Mouse (Mus musculus) kidney, embryonic 16.5 days (tissue): Measurements from ENCODE around the gene Gm21985. TPM values are rescaled to one million over a fixed set of nuclear protein-coding genes. Genes with fewer than 3 reads are reported as not detected.

Experiments
- ATAC-seq: fragments of 200-750 bp; cut with Nextera tagmentation; 2 replicates; pipeline ENCODE4 v1.8.0; 2017; ENCODE audit warnings: moderate TSS enrichment; ENCODE audit not compliant: low FRiP score, low TSS enrichment
- H3K27ac ChIP-seq: fragments of 300-500 bp; sonication (generic); 2 replicates; pipeline ENCODE4 v1.5.1; 2014; ENCODE audit warnings: low read length
- H3K27me3 ChIP-seq: fragments of 300-500 bp; sonication (generic); 2 replicates; pipeline ENCODE4 v1.6.1; 2014; ENCODE audit warnings: low read length, control low read depth, mixed read lengths; ENCODE audit not compliant: insufficient read depth
- H3K36me3 ChIP-seq: fragments of 300-500 bp; sonication (generic); 2 replicates; pipeline ENCODE4 v1.6.1; 2014; ENCODE audit warnings: low read length, control low read depth, mixed read lengths; ENCODE audit not compliant: insufficient read depth
- H3K4me1 ChIP-seq: fragments of 300-500 bp; sonication (generic); 2 replicates; pipeline ENCODE4 v1.6.1; 2014; ENCODE audit warnings: low read length, control low read depth, mixed read lengths; ENCODE audit not compliant: insufficient read depth
- H3K4me2 ChIP-seq: fragments of 300-500 bp; sonication (generic); replicated peaks from 2 replicates; pipeline ENCODE4 v1.6.1; 2014; ENCODE audit warnings: low read depth, low read length
- H3K4me3 ChIP-seq: fragments of 300-500 bp; sonication (generic); 2 replicates; pipeline ENCODE4 v1.5.1; 2014; ENCODE audit warnings: mild to moderate bottlenecking, low read length
- H3K9ac ChIP-seq: fragments of 300-500 bp; sonication (generic); replicated peaks from 2 replicates; pipeline ENCODE4 v1.6.1; 2014; ENCODE audit warnings: low read length
- H3K9me3 ChIP-seq: fragments of 300-500 bp; sonication (generic); 2 replicates; pipeline ENCODE4 v1.6.1; 2016; ENCODE audit warnings: low read length, control low read depth
- WGBS: fragments of 180-500 bp; shearing (Covaris S2); extraction: QIAGEN DNeasy Blood & Tissue Kit; methylation state at CpG from one replicate; pipeline ENCODE4 v1.1.7; 2014; 5-methylcytosine and 5-hydroxymethylcytosine counted together
- polyA plus RNA-seq: library from polyadenylated mRNA; unstranded; fragments of >200 nt; fragmentation: Nextera tagmentation; extraction: Ambion mirVana; gene quantifications from 2 replicates; pipeline ENCODE4 v1.2.1, GENCODE M21; 2015

Gm21985 gene
- polyA plus RNA-seq, 1 experiment from 2014 or later, result not detected

DNA sequence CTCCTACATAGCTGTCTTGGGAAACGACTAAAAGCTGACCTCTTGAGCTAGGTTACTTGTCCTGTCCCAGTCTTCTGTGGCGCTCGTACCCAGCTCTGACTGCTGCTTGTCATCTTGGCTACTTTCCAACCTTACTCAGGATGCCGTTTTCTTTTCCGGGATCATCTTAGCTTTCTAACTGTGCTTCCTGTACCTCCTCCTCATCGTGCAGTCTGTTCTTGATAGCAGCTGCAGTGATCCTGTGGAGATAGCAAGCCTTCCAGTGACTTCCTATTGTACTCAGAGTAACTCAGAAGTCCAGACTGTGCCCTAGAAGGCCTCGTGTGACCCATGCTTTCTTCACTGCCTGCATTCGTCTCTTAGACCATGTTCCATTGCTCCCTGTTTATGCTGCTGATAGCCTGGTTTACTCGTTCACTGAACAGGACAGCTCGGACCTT lies 43.1 kb downstream of the Gm21985 start:
- H3K4me1 ChIP-seq, result no peaks in the 10 kb centered on the region
- 57% methylated on average over 10 of the region's 10 CpGs for WGBS
- no peak overlapping the region for H3K9ac ChIP-seq
- no peaks in the 10 kb centered on the region for H3K9me3 ChIP-seq
- H3K4me3 ChIP-seq, result no peak overlapping the region
- no peaks in the 10 kb centered on the region for H3K36me3 ChIP-seq
- H3K27ac ChIP-seq, result no peak overlapping the region
- no peaks in the 10 kb centered on the region for H3K27me3 ChIP-seq
- no peak for ATAC-seq
- H3K4me2 ChIP-seq, result no peak overlapping the region

DNA sequence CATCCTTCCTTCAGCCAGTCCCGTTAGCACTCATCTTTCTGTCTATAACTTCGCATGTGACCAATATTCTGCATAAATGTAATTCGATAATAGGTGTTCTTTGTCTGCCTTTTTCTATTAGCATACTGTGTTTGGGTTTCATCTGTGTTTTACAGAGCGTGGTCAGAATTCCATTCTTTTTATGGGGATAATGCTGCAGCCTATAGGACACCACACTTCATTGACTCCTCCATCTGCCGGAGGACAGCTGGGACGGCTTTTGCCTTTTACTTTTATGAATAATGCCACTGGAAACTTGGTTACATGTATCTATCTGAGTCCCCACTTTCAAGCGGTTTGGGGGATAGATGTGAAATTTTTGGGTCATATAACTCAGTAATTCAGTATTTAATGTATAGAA lies 49.5 kb downstream of the Gm21985 start:
- H3K27me3 ChIP-seq, result no peaks in the 10 kb centered on the region
- H3K36me3 ChIP-seq, result no peaks in the 10 kb centered on the region
- H3K9ac ChIP-seq, result no peak overlapping the region
- no peak for ATAC-seq
- H3K4me2 ChIP-seq, result no peak overlapping the region
- H3K27ac ChIP-seq, result no peak overlapping the region
- H3K9me3 ChIP-seq, result no peaks in the 10 kb centered on the region
- H3K4me1 ChIP-seq, result no peaks in the 10 kb centered on the region
- WGBS, result 83% methylated on average over 7 of the region's 7 CpGs
- no peak overlapping the region for H3K4me3 ChIP-seq

DNA sequence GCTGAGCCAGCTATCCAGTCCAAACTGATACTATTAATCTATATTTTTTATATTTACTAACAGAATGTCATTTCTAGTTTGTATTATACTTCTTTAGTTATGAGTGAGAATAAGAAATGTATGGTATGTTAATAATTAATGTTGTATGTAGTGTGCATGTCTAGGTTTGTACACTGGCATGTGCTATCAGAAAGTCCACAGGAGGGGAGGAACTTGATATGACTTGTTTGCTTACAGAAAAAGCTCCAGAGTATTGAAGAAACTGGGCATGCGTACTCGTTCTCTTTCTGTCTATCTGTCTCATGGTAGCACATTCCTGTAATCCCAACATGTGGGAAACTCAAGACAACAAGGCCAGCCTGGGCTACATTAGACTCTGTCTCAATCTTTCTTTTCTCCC lies 52.1 kb downstream of the Gm21985 start:
- Histone ChIP-seq H3K36me3 (no peaks in the 10 kb centered on the region), H3K4me2 (no peak overlapping the region), H3K4me1 (no peaks in the 10 kb centered on the region), H3K9ac (no peak overlapping the region), H3K9me3 (no peaks in the 10 kb centered on the region), H3K4me3 (no peak overlapping the region), H3K27me3 (no peaks in the 10 kb centered on the region), H3K27ac (no peak overlapping the region)
- no peak for ATAC-seq
- 87% methylated on average over 2 of the region's 2 CpGs for WGBS

DNA sequence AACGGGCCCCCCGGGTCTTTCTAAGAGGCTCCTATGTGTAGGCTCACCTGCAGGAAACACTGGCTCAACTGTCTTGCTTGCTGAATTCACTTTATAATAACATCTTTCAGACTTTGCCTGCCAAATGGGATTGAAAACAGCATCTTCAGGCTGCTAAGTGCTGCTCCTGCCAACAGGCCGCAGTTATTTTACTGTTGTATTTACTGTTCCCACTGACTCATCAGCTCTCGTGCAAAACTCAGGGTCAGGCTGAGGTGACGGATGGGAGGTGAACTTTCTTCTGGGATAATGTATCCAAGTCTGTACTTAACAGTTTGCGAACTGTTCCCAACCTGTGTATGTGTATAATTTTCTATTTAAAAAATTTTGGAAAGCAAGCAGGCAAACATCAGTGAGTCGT lies 52.8 kb downstream of the Gm21985 start:
- Histone ChIP-seq H3K9ac (no peak overlapping the region), H3K27ac (no peak overlapping the region), H3K36me3 (no peaks in the 10 kb centered on the region), H3K4me3 (no peak overlapping the region), H3K4me2 (no peak overlapping the region), H3K27me3 (no peaks in the 10 kb centered on the region), H3K9me3 (no peaks in the 10 kb centered on the region), H3K4me1 (no peaks in the 10 kb centered on the region)
- ATAC-seq, result no peak
- 68% methylated on average over 7 of the region's 7 CpGs for WGBS

DNA sequence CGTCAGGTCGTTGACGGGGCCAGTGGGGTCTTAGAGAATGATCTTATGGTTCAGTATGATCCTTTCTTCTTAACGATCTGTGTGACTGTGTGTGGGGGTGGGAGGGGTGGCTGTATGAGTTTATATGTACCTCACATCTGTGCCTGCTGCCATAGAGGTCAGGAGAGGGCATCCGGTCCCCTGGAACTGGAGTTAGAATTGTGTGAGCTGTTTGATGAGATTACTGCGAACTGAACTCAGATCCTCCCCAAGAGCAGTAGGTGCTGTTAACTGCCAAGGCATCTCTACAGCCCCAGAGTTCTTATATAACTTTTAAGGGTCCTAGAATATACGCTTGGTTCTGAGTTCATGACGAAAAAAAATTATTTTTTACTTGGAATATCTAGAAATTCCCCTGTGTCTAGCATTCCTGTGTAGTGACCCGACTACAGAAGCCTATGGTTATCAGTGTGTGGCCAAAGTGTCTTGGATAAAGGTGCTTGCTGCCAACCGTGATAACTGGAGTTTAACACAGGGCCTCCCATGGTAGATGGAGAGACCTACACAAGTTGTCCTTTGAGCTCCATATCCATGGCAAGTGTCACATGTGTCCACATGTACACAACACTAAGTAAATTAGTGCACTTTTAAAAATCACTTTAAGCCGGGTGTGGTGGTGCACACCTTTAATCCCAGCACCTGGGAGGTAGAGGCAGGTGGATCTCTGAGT lies 62.1 kb downstream of the Gm21985 start:
- H3K9ac ChIP-seq, result no peak overlapping the region
- H3K4me2 ChIP-seq, result no peak overlapping the region
- WGBS, result 68% methylated on average over 11 of the region's 11 CpGs
- 0 out of 2 replicates have a peak, but pooled peaks cover 3% of the 10 kb centered on the region for H3K4me1 ChIP-seq
- no peaks in the 10 kb centered on the region for H3K36me3 ChIP-seq
- no peaks in the 10 kb centered on the region for H3K9me3 ChIP-seq
- H3K4me3 ChIP-seq, result no peak overlapping the region
- H3K27ac ChIP-seq, result no peak overlapping the region
- no peak for ATAC-seq
- no peaks in the 10 kb centered on the region for H3K27me3 ChIP-seq

DNA sequence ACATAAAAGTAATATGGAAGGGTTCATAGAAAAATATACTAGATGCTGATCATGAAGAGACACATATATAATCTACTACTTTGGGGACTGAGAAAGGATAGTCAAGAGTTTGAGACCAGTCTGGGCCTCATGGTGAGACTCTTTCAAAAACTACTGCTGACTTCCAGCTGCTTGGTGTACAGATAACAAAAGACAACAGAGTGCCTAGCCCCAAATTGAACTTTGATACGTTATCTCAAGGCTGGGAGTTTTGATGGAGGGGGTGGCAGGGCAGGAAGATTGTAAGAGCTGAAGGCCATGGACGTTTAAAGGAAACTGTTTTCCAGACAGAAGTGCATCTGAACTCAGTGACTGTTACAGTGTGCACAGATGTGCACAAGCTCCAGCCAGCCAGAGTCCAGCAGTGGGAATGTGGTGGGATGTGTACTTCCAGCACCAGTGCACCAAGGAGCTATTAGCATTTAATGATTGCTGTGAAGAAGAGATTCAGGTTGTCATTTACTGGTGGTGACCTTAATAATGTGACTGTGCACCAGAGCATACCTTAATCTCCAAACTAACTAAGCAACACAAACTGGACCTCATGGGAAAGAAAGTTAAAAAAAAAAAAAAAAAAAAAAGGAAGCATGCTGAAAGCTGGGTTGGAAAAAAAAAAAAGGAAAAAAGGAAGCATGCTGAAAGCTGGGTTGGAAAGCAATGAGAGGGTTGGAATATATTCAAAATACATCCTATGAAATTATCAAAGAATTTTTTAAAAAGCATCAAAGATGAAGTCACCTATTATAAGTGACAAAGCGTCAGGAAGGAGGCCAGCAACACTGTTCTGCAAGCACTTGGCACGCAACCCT lies 66.2 kb downstream of the Gm21985 start:
- no peaks in the 10 kb centered on the region for H3K27me3 ChIP-seq
- 62% methylated on average over 4 of the region's 4 CpGs for WGBS

DNA sequence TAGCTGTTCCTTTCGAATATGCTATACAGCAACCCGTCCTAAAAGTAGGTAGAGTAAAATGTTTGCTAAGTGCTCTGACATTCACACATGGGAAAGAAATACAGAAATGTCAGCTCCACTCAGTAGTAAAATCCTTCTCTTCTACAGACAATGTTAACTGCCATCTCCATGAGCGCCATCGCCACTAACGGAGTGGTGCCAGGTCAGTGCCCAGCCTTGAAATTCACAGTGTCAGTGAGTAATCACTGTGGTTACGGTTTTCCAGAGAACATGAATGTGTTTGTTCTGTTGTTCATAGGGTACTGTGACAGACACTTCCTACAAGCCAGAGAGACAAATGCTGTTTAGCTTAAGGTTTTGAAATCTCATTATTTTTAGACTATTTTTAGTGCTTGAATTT lies 71.1 kb downstream of the Gm21985 start:
- 95% methylated on average over 6 of the region's 6 CpGs for WGBS
- peaks cover 20% of the 10 kb centered on the region for H3K36me3 ChIP-seq
- H3K27ac ChIP-seq, result no peak overlapping the region
- no peaks in the 10 kb centered on the region for H3K27me3 ChIP-seq
- H3K9me3 ChIP-seq, result no peaks in the 10 kb centered on the region
- no peak overlapping the region for H3K9ac ChIP-seq
- H3K4me3 ChIP-seq, result no peak overlapping the region
- H3K4me2 ChIP-seq, result no peak overlapping the region
- no peak for ATAC-seq
- H3K4me1 ChIP-seq, result no peaks in the 10 kb centered on the region

More for the DNA sequence above, 66.2 kb downstream of the Gm21985 start:
- 0 out of 2 replicates have a peak overlapping the region, but pooled peaks have one; percentile 16 for H3K9ac ChIP-seq
- H3K4me3 ChIP-seq, result no peak overlapping the region
- peak overlapping the region; percentile 29; the same call in 1 of the 2 replicates for H3K27ac ChIP-seq
- H3K4me1 ChIP-seq, result 0 out of 2 replicates have a peak, but pooled peaks cover 3% of the 10 kb centered on the region
- H3K9me3 ChIP-seq, result no peaks in the 10 kb centered on the region
- ATAC-seq, result no peak
- H3K4me2 ChIP-seq, result no peak overlapping the region
- peaks cover 9% of the 10 kb centered on the region; the same call in 1 of the 2 replicates for H3K36me3 ChIP-seq

DNA sequence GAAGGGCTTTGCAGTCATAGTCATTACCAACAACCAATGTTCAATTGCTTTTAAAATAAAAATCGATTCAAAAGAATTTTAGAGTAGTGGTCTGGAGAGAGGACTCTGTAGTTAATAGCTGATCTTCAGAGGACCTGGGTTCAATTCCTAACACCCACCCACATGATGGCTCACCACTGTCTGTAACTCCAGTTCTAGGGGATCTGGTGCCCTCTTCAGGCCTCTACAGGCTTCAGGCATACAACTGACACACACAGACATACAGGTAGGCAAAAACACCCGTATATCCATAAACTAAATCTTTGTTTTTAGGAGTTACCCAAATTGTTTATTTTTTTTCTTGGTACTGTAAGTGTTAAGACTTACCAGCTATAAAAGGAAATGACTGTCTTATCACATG lies 73.6 kb downstream of the Gm21985 start:
- Histone ChIP-seq H3K36me3 (peaks cover 15% of the 10 kb centered on the region), H3K4me2 (no peak overlapping the region), H3K4me3 (no peak overlapping the region), H3K27ac (no peak overlapping the region), H3K27me3 (no peaks in the 10 kb centered on the region), H3K9ac (no peak overlapping the region), H3K4me1 (no peaks in the 10 kb centered on the region), H3K9me3 (no peaks in the 10 kb centered on the region)
- 85% methylated on average over 2 of the region's 2 CpGs for WGBS
- ATAC-seq, result no peak

DNA sequence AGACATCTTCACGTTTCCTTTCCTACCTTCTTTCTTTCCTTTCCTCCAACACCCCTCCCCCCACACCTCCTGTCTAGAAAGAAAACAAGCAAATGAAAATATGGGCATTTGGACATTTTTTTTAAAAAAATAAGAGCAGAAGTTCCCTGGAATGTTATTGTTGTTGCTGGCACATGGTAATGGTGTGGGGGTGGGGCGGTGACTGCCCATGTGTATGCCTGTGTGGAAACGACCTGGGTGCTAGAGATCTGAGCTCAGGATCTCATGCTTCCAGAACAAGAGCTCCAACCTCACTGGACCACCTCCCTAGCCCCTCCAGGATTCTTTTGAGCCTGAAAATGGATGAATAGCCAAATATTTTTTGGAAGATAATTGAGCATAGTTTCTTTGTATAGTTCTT lies 75.0 kb downstream of the Gm21985 start:
- Histone ChIP-seq H3K4me3 (no peak overlapping the region), H3K9me3 (no peaks in the 10 kb centered on the region), H3K36me3 (peaks cover 11% of the 10 kb centered on the region), H3K27me3 (no peaks in the 10 kb centered on the region), H3K4me1 (no peaks in the 10 kb centered on the region), H3K4me2 (no peak overlapping the region), H3K9ac (no peak overlapping the region), H3K27ac (no peak overlapping the region)
- WGBS, result 55% methylated on average over 3 of the region's 3 CpGs
- no peak for ATAC-seq

DNA sequence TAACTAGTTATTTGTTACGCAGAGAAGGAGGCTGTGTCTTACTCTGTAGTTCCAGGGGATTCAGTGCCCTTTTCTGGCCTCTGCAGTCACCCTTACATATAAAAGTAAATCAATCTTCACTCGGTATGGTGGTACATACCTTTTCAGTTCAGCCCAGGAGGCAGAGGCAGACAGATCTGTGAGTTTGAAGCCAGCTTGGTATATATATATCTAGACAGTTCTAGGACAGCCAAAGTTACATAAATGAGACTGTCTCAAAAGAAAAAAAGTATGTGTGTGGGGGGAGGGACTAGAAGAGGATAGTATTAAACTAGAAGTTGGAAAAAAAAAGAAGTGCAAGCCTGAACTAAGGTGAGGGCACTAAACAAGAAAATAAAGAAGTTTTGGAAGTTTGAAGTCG lies 82.1 kb downstream of the Gm21985 start:
- 85% methylated on average over 3 of the region's 3 CpGs for WGBS
- Histone ChIP-seq H3K4me2 (no peak overlapping the region), H3K27me3 (no peaks in the 10 kb centered on the region), H3K36me3 (peaks cover 17% of the 10 kb centered on the region; the same call in 1 of the 2 replicates), H3K4me3 (no peak overlapping the region), H3K27ac (no peak overlapping the region), H3K4me1 (no peaks in the 10 kb centered on the region), H3K9ac (no peak overlapping the region), H3K9me3 (no peaks in the 10 kb centered on the region)
- no peak for ATAC-seq
